Mouse (Mus musculus): ENCODE measurements around the gene Irf2.

- TF ChIP-seq ZMIZ1 (IDR thresholded peaks at IDR 0.05; ENCODE audit: low read depth, low read length): no peak
- no peak for TF ChIP-seq USF2 (IDR thresholded peaks at IDR 0.05; ENCODE audit: borderline replicate concordance in 1 of 2, insufficient read depth in 1 of 2, low read depth in 1 of 2, low read length in 2 of 2)
- TF ChIP-seq POLR2A (IDR thresholded peaks at IDR 0.05; ENCODE audit: control insufficient read depth in 1 of 2, insufficient read depth in 1 of 2, low read depth in 1 of 2, low read length in 2 of 2, poor library complexity in 1 of 2): no peak
- TF ChIP-seq TCF12 (IDR thresholded peaks at IDR 0.05; ENCODE audit: low read depth, low read length): no peak
- TF ChIP-seq MAFK (IDR thresholded peaks at IDR 0.05; ENCODE audit: borderline replicate concordance, low read depth, low read length): no peak
- no peak for TF ChIP-seq ZNF384 (IDR thresholded peaks at IDR 0.05; ENCODE audit: low read depth, low read length)
- TF ChIP-seq CTCF (IDR thresholded peaks at IDR 0.05 in 2 of 3, conservative IDR thresholded peaks at IDR 0.05 in 1 of 3; ENCODE audit: control insufficient read depth in 1 of 3, insufficient read depth in 1 of 3, low read depth in 2 of 3, low read length in 3 of 3, poor library complexity in 1 of 3, severe bottlenecking in 1 of 3): no peak
- no peak for TF ChIP-seq HCFC1 (IDR thresholded peaks at IDR 0.05; ENCODE audit: low read depth, low read length)
- no peak for TF ChIP-seq MEF2A (IDR thresholded peaks at IDR 0.05; ENCODE audit: extremely low read depth, insufficient replicate concordance, low read depth, low read length, poor library complexity, severe bottlenecking)
- no peak for TF ChIP-seq NELFE (IDR thresholded peaks at IDR 0.05; ENCODE audit: low read depth, low read length)
- no peak for TF ChIP-seq ZC3H11A (IDR thresholded peaks at IDR 0.05; ENCODE audit: low read depth, low read length)
- TF ChIP-seq GATA1 (IDR thresholded peaks at IDR 0.05; ENCODE audit: low read depth, low read length): no peak
These were observed 31.5 kb downstream of the Irf2 start for GRCm38 (mm10) chr8:46770905-46771516.
